ENCODE assay signal across 12 mouse cellular contexts in genomic region chr1:129491136-129491535, GRCm38 (mm10).
A peak's percentile ranks its signal among the peaks of the same experiment; 100 is the strongest.
DNase-seq lines count a peak whose midpoint lies in the region; ATAC-seq and TF ChIP-seq lines count a peak whose summit lies in the region.
"Had no signal": no experiment of that assay in that cellular context is flagged by ENCODE, and none has a peak within 500 bp of the region (broad histone marks: within the 10 kb centered on the region; RNA-seq: fewer than 3 reads in every experiment).

No protein-coding gene starts in this region.

- H3K4me1 ChIP-seq in heart, adult 2 months (ENCODE audit: control insufficient read depth, insufficient read depth, low read length): no peaks in the 10 kb centered on the region
- H3K4me1 ChIP-seq in midbrain, postnatal 0 days (ENCODE audit: insufficient read depth, low read length): no peaks in the 10 kb centered on the region
- no peaks in the 10 kb centered on the region for H3K4me1 ChIP-seq in midbrain, embryonic 15.5 days
- H3K4me1 ChIP-seq: embryonic facial prominence, embryonic 13.5 days had no signal

- DNase-seq in heart, adult 2 months: no peak
- DNase-seq in heart, adult 11 months: no peak
- DNase-seq in midbrain, postnatal 0 days (ENCODE audit: low spot score): no peak
- DNase-seq in ZHBTc4 (ENCODE audit: low read depth, low spot score): peak; percentile 17
- DNase-seq in kidney, postnatal 4 days: peak; percentile 6 to 23
- no peak for DNase-seq in spleen, adult 18-20 months
- no peak for DNase-seq in layer of hippocampus, adult 9-11 months

- TF ChIP-seq CTCF in heart, adult 2 months (IDR thresholded peaks at IDR 0.05): peak; percentile 60
- peak; percentile 44 for TF ChIP-seq CTCF in midbrain, postnatal 0 days (IDR thresholded peaks at IDR 0.05)

- 82% methylated on average over 3 of the region's 3 CpGs for whole genome bisulfite sequencing in heart, adult 2 months
- WGBS in midbrain, postnatal 0 days: 92% methylated on average over 3 of the region's 3 CpGs
- 90% methylated on average over 3 of the region's 3 CpGs for WGBS in midbrain, embryonic 15.5 days

- H3K9ac ChIP-seq in heart, adult 2 months (ENCODE audit: low read depth, low read length): no peak overlapping the region
- H3K9ac ChIP-seq in midbrain, postnatal 0 days (replicated peaks; ENCODE audit: low read length, poor library complexity, severe bottlenecking): no peak overlapping the region
- no peak overlapping the region for H3K9ac ChIP-seq in midbrain, embryonic 15.5 days
- H3K9ac ChIP-seq: embryonic facial prominence, embryonic 13.5 days; liver, embryonic 14.5 days had no signal

- no peaks in the 10 kb centered on the region for H3K36me3 ChIP-seq in heart, adult 2 months (ENCODE audit: control insufficient read depth, insufficient read depth, low read length)
- H3K36me3 ChIP-seq in midbrain, postnatal 0 days (ENCODE audit: insufficient read depth, low read length): no peaks in the 10 kb centered on the region
- no peaks in the 10 kb centered on the region for H3K36me3 ChIP-seq in midbrain, embryonic 15.5 days (replicated peaks)
- H3K36me3 ChIP-seq: embryonic facial prominence, embryonic 13.5 days had no signal

- H3K27ac ChIP-seq in heart, adult 2 months: no peak overlapping the region
- H3K27ac ChIP-seq in midbrain, postnatal 0 days (ENCODE audit: low read depth, low read length): no peak overlapping the region
- no peak overlapping the region for H3K27ac ChIP-seq in midbrain, embryonic 15.5 days
- H3K27ac ChIP-seq: embryonic facial prominence, embryonic 13.5 days; liver, embryonic 14.5 days had no signal

- H3K4me2 ChIP-seq in midbrain, postnatal 0 days (ENCODE audit: low read depth, low read length, poor library complexity, severe bottlenecking): no peak overlapping the region
- no peak overlapping the region for H3K4me2 ChIP-seq in midbrain, embryonic 15.5 days
- H3K4me2 ChIP-seq: embryonic facial prominence, embryonic 13.5 days had no signal

- no peaks in the 10 kb centered on the region for H3K79me2 ChIP-seq in heart, adult 2 months (replicated peaks; ENCODE audit: control insufficient read depth, insufficient read depth, low read length)

- no peak for TF ChIP-seq EP300 in heart, adult 2 months (IDR thresholded peaks at IDR 0.05; ENCODE audit: insufficient read depth, low read depth, low read length)

- TF ChIP-seq POLR2A in heart, adult 2 months (IDR thresholded peaks at IDR 0.05; ENCODE audit: insufficient read depth, low read depth, low read length): no peak

- ATAC-seq in midbrain, postnatal 0 days (ENCODE audit: low FRiP score): no peak
- no peak for ATAC-seq in midbrain, embryonic 15.5 days (replicated peaks)
- ATAC-seq: intestine, embryonic 16.5 days had no signal

- H3K27me3 ChIP-seq in heart, adult 2 months (ENCODE audit: control insufficient read depth, insufficient read depth, low read length): no peaks in the 10 kb centered on the region
- H3K27me3 ChIP-seq in midbrain, postnatal 0 days (ENCODE audit: insufficient read depth, low read length): no peaks in the 10 kb centered on the region
- H3K27me3 ChIP-seq in midbrain, embryonic 15.5 days (replicated peaks): no peaks in the 10 kb centered on the region
- H3K27me3 ChIP-seq: embryonic facial prominence, embryonic 13.5 days had no signal

- H3K4me3 ChIP-seq in heart, adult 2 months: no peak overlapping the region
- no peak overlapping the region for H3K4me3 ChIP-seq in midbrain, postnatal 0 days (ENCODE audit: low read depth, low read length)
- no peak overlapping the region for H3K4me3 ChIP-seq in midbrain, embryonic 15.5 days
- H3K4me3 ChIP-seq: embryonic facial prominence, embryonic 13.5 days; myocyte had no signal

- no peaks in the 10 kb centered on the region for H3K9me3 ChIP-seq in midbrain, postnatal 0 days (ENCODE audit: low read length)
- H3K9me3 ChIP-seq in midbrain, embryonic 15.5 days: no peaks in the 10 kb centered on the region
- H3K9me3 ChIP-seq: embryonic facial prominence, embryonic 13.5 days had no signal

- intact Hi-C loops in heart, adult 2 months (cut with DNase I): loop anchor here (5.0 kb wide), 1 partner anchor 701 kb away; no protein-coding TSS in a partner anchor

Comparison
In these comparisons a context has a peak if more than half of its experiments do, and no peak if none do; other contexts are left out.
1. DNase-seq: peak in ZHBTc4 (single experiment) and kidney, postnatal 4 days (2 of 2); none in heart, adult 2 months (0 of 2), heart, adult 11 months (single experiment), midbrain, postnatal 0 days (single experiment), spleen, adult 18-20 months (0 of 2) and layer of hippocampus, adult 9-11 months (single experiment).